ENCODE assay signal across 9 mouse cellular contexts in genomic region chr1:174469736-174470135, GRCm38 (mm10). TPM values are rescaled to one million over a fixed set of nuclear protein-coding genes. Genes with fewer than 3 reads are reported as not detected.
DNase-seq lines count a peak whose midpoint lies in the region; ATAC-seq and TF ChIP-seq lines count a peak whose summit lies in the region.
"Had no signal": no experiment of that assay in that cellular context is flagged by ENCODE, and none has a peak within 500 bp of the region (broad histone marks: within the 10 kb centered on the region; RNA-seq: fewer than 3 reads in every experiment).

No protein-coding gene starts in this region.

- peak; percentile 83 for ATAC-seq in lung, embryonic 14.5 days (ENCODE audit: insufficient read depth)

- H3K9me3 ChIP-seq in E14TG2a.4 (ENCODE audit: low read length): peaks cover 7% of the 10 kb centered on the region; the same call in 1 of the 2 replicates
- no peaks in the 10 kb centered on the region for H3K9me3 ChIP-seq in lung, embryonic 14.5 days (ENCODE audit: low read depth, low read length)

- peak; percentile 78 for TF ChIP-seq CTCF in E14TG2a.4 (conservative IDR thresholded peaks at IDR 0.05; ENCODE audit: low read length)
- peak; percentile 98 for TF ChIP-seq CTCF in cortical plate, adult 2 months (IDR thresholded peaks at IDR 0.05; ENCODE audit: extremely low read depth, insufficient read depth, low read length)
- TF ChIP-seq CTCF in lung, embryonic 14.5 days (IDR thresholded peaks at IDR 0.05; ENCODE audit: low read depth): peak; percentile 95

- no peak overlapping the region for H3K4me2 ChIP-seq in lung, embryonic 14.5 days

- H3K4me1 ChIP-seq in E14TG2a.4 (replicated peaks; ENCODE audit: low read depth, low read length): no peaks in the 10 kb centered on the region
- no peaks in the 10 kb centered on the region for H3K4me1 ChIP-seq in cortical plate, adult 2 months (ENCODE audit: control insufficient read depth, insufficient read depth, low read length)
- H3K4me1 ChIP-seq in lung, embryonic 14.5 days (ENCODE audit: insufficient read depth): no peaks in the 10 kb centered on the region

- peak; percentile 74 for DNase-seq in ZHBTc4 (ENCODE audit: low read depth, low spot score)
- peak; percentile 4 to 22 for DNase-seq in heart, postnatal 14 days
- peak; percentile 37 for DNase-seq in layer of hippocampus, adult 11-12 months (ENCODE audit: low spot score)
- DNase-seq in lung, embryonic 14.5 days: peak; percentile 79
- DNase-seq in retina, postnatal 1 day: peak; percentile 81
- no peak for DNase-seq in natural killer cell, adult 2 months (ENCODE audit: low spot score in 2 of 2)

- H3K27me3 ChIP-seq in E14TG2a.4 (ENCODE audit: insufficient read depth, low read length): no peaks in the 10 kb centered on the region
- no peaks in the 10 kb centered on the region for H3K27me3 ChIP-seq in lung, embryonic 14.5 days (ENCODE audit: insufficient read depth, low read length)

- intact Hi-C loops in heart, postnatal 14 days (cut with DNase I): loop anchor here (2.0 to 10.0 kb wide), 3 partner anchors 83 to 1012 kb away; no protein-coding TSS in a partner anchor

- no peak overlapping the region for H3K27ac ChIP-seq in cortical plate, adult 2 months (ENCODE audit: insufficient read depth, low read length)
- no peak overlapping the region for H3K27ac ChIP-seq in lung, embryonic 14.5 days (ENCODE audit: low read depth)

- no peak overlapping the region for H3K4me3 ChIP-seq in E14TG2a.4 (replicated peaks; ENCODE audit: low read length)
- H3K4me3 ChIP-seq in cortical plate, adult 2 months (ENCODE audit: insufficient read depth, low read length): no peak overlapping the region
- no peak overlapping the region for H3K4me3 ChIP-seq in lung, embryonic 14.5 days (ENCODE audit: low read depth, low read length)

- no peaks in the 10 kb centered on the region for H3K36me3 ChIP-seq in E14TG2a.4 (ENCODE audit: insufficient read depth, low read length)
- H3K36me3 ChIP-seq in lung, embryonic 14.5 days (ENCODE audit: insufficient read depth): no peaks in the 10 kb centered on the region

- 6% methylated on average over 6 of the region's 6 CpGs for WGBS in lung, embryonic 14.5 days

- no peak for TF ChIP-seq POLR2A in cortical plate, adult 2 months (IDR thresholded peaks at IDR 0.05; ENCODE audit: extremely low read depth, insufficient read depth, low read length)

- no peak overlapping the region for H3K9ac ChIP-seq in lung, embryonic 14.5 days

RNA-seq across cellular contexts. Expression of gene Olfr220, which starts 27.9 kb away (rescaled TPM):
- polyA plus RNA-seq in cortical plate, adult 2 months (2012; rRNA removed): not detected in 2 replicates
- not detected for total RNA-seq in heart, postnatal 14 days (2021)
- not detected in 2 replicates for polyA plus RNA-seq in lung, embryonic 14.5 days (2014; fragmentation: Nextera tagmentation; extraction: Ambion mirVana)
- polyA plus RNA-seq: testis, adult 2 months had no signal

RNA-seq across cellular contexts. Expression of gene Fmn2, which starts 31.9 kb away (rescaled TPM):
- polyA plus RNA-seq in cortical plate, adult 2 months (2012; rRNA removed): 30.3 and 30.6 TPM in 2 replicates
- under 1 TPM; 0.20 to 0.33 TPM for total RNA-seq in heart, postnatal 14 days (2021)
- 0.50 and 0.79 TPM in 2 replicates for polyA plus RNA-seq in lung, embryonic 14.5 days (2014; fragmentation: Nextera tagmentation; extraction: Ambion mirVana)

RNA-seq across cellular contexts. Expression of gene Olfr414, which starts 45.9 kb away (rescaled TPM):
- not detected in 2 replicates for polyA plus RNA-seq in cortical plate, adult 2 months (2012; rRNA removed)
- total RNA-seq in heart, postnatal 14 days (2021): not detected
- not detected in 2 replicates for polyA plus RNA-seq in lung, embryonic 14.5 days (2014; fragmentation: Nextera tagmentation; extraction: Ambion mirVana)
- polyA plus RNA-seq: testis, adult 2 months had no signal

Comparison
In these comparisons a context has a peak if more than half of its experiments do, and no peak if none do; other contexts are left out.
1. DNase-seq: peak in ZHBTc4 (single experiment), heart, postnatal 14 days (2 of 2), layer of hippocampus, adult 11-12 months (single experiment), lung, embryonic 14.5 days (single experiment) and retina, postnatal 1 day (single experiment); none in natural killer cell, adult 2 months (0 of 2).
2. RNA of gene Fmn2, which starts 31.9 kb away (polyA plus RNA-seq): 30.3 to 30.6 TPM in cortical plate, adult 2 months; 0.50 to 0.79 TPM in lung, embryonic 14.5 days; every median in the first group is over 10 times any median in the second.
3. Peak in every context shown above with its lines, with median percentiles within 50 percentile points of each other: CTCF ChIP-seq.